Mouse (Mus musculus) embryonic fibroblast, embryonic 13.5 days (primary cell): ENCODE data around the gene Slc2a1.

ENCODE experiments used
- CTCF ChIP-seq: IDR thresholded peaks from 2 replicates; pipeline ENCODE4 v1.5.1; 2011; ENCODE audit warnings: mild to moderate bottlenecking, control low read depth, low read length, moderate library complexity, borderline replicate concordance; ENCODE audit not compliant: insufficient read depth
- POLR2A ChIP-seq: IDR thresholded peaks from 2 replicates; pipeline ENCODE4 v1.6.1; 2011; ENCODE audit warnings: low read depth, mild to moderate bottlenecking, control low read depth, low read length, moderate library complexity

GRCm38 (mm10) chr4:119131189-119131910, 22.8 kb downstream of the Slc2a1 start:
- no peak for TF ChIP-seq CTCF
- no peak for TF ChIP-seq POLR2A
